Mouse (Mus musculus) spleen, adult 2 months (tissue): ENCODE results near the gene 1810049J17Rik.

ENCODE experiments used
- CTCF ChIP-seq: fragments of 200-500 bp; IDR thresholded peaks from 2 replicates; pipeline ENCODE4 v1.5.1; 2011; ENCODE audit warnings: mild to moderate bottlenecking, inconsistent platforms; ENCODE audit not compliant: insufficient read depth, insufficient read length, insufficient replicate concordance; ENCODE audit errors: extremely low read depth
- POLR2A ChIP-seq: fragments of 200-500 bp; IDR thresholded peaks from 2 replicates; pipeline ENCODE4 v1.6.1; 2011; ENCODE audit warnings: low read depth, low read length, inconsistent platforms

DNA sequence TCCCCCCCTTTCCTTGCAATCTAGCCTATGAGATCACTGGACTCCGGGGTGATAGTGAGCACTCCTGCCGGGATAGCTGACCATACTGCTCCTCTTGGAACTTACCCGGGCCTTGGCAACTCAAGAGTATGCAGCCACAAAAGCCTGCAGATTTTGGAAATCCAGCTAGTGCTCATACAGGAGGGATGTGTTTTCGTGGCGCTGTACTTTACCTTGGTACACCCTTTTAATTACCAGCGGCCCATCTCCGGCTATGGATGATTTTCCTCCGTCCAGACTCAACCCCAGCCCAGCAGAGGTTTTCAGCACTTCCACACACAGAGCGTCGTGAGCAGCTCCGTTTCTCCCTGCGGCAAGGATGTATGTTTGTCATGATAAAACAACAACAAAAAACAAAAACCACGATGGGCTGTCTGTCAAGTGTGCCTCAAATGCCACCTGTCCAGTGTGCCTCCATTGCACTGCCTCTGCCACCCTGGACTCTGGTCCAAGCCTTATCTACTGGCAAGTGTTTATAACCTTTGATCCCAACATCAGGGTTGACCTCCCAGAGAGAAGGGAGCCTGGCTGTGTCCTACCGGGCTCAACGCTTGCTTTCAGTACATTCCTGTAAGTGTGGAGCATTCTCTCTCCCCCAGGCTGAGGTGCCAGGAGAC lies 43.8 kb upstream of the 1810049J17Rik start:
- TF ChIP-seq CTCF (no peak), POLR2A (no peak)
